Mouse (Mus musculus): Measurements from ENCODE around the gene AC109138.7. TPM values are rescaled to one million over a fixed set of nuclear protein-coding genes. Genes with fewer than 3 reads are reported as not detected.
"Not testable (repeated sequence)": the region's sequence is repeated elsewhere in the genome, so short reads cannot be mapped to it uniquely, and the experiment has no call there.

AC109138.7 gene
- polyA plus RNA-seq, 1 experiment from 2014 or later, result not detected

GRCm38 (mm10) chr19:4231253-4232185 is 17.4 kb downstream of the AC109138.7 start, which contains the start of gene Pold4:
Gene Pold4 (plus strand): TSS chr19:4231899.
- Histone ChIP-seq H3K27me3 (replicated peaks; ENCODE audit: control insufficient read depth, insufficient read depth, low read length) (peaks cover 7% of the 10 kb centered on the region), H3K9me3 (ENCODE audit: control insufficient read depth, low read length) (no peaks in the 10 kb centered on the region), H3K27ac (ENCODE audit: low read depth, low read length) (peak within 1 kb of the TSS; percentile 87), H3K4me1 (ENCODE audit: control insufficient read depth, insufficient read depth, low read depth, low read length) (peaks cover 9% of the 10 kb centered on the region), H3K4me2 (ENCODE audit: low read length) (peak within 1 kb of the TSS; percentile 80), H3K9ac (ENCODE audit: low read depth, low read length) (peak within 1 kb of the TSS; percentile 73), H3K4me3 (ENCODE audit: low read length) (peak within 1 kb of the TSS; percentile 55), H3K36me3 (ENCODE audit: control insufficient read depth, insufficient read depth, low read length) (no peaks in the 10 kb centered on the region)
- WGBS, result 12% methylated on average over 26 of the region's 26 CpGs
- ATAC-seq, result peak; percentile 95

GRCm38 (mm10) chr19:4232186-4232572 is 18.0 kb downstream of the AC109138.7 start:
- 11% methylated on average over 2 of the region's 2 CpGs for WGBS
- peaks cover 7% of the 10 kb centered on the region for H3K27me3 ChIP-seq (replicated peaks; ENCODE audit: control insufficient read depth, insufficient read depth, low read length)
- ATAC-seq, result no peak; the same call in 1 of the 2 replicates
- peak overlapping the region; percentile 80 for H3K4me2 ChIP-seq (ENCODE audit: low read length)
- peaks cover 9% of the 10 kb centered on the region for H3K4me1 ChIP-seq (ENCODE audit: control insufficient read depth, insufficient read depth, low read depth, low read length)
- peak overlapping the region; percentile 55 for H3K4me3 ChIP-seq (ENCODE audit: low read length)
- no peaks in the 10 kb centered on the region for H3K36me3 ChIP-seq (ENCODE audit: control insufficient read depth, insufficient read depth, low read length)
- H3K9ac ChIP-seq (ENCODE audit: low read depth, low read length), result peak overlapping the region; percentile 73
- no peaks in the 10 kb centered on the region for H3K9me3 ChIP-seq (ENCODE audit: control insufficient read depth, low read length)
- peak overlapping the region; percentile 87 for H3K27ac ChIP-seq (ENCODE audit: low read depth, low read length)

- Histone ChIP-seq H3K27ac (ENCODE audit: low read depth, low read length) (peak overlapping the region; percentile 87; the same call in 1 of the 2 replicates), H3K4me1 (ENCODE audit: control insufficient read depth, insufficient read depth, low read depth, low read length) (peaks cover 9% of the 10 kb centered on the region), H3K36me3 (ENCODE audit: control insufficient read depth, insufficient read depth, low read length) (no peaks in the 10 kb centered on the region), H3K9ac (ENCODE audit: low read depth, low read length) (peak overlapping the region; percentile 73; the same call in 1 of the 2 replicates), H3K9me3 (ENCODE audit: control insufficient read depth, low read length) (no peaks in the 10 kb centered on the region), H3K4me2 (ENCODE audit: low read length) (peak overlapping the region; percentile 80), H3K27me3 (replicated peaks; ENCODE audit: control insufficient read depth, insufficient read depth, low read length) (peaks cover 7% of the 10 kb centered on the region), H3K4me3 (ENCODE audit: low read length) (peak overlapping the region; percentile 55)
- 86% methylated on average over 7 of the region's 7 CpGs for WGBS
- no peak for ATAC-seq
Measured at GRCm38 (mm10) chr19:4232651-4233050, 18.5 kb downstream of the AC109138.7 start.

- 82% methylated on average over 4 of the region's 4 CpGs for WGBS
- peaks cover 9% of the 10 kb centered on the region for H3K4me1 ChIP-seq (ENCODE audit: control insufficient read depth, insufficient read depth, low read depth, low read length)
Measured at GRCm38 (mm10) chr19:4234548-4234947, 20.4 kb downstream of the AC109138.7 start.

GRCm38 (mm10) chr19:4240247-4240668 is 26.1 kb downstream of the AC109138.7 start:
- Histone ChIP-seq H3K36me3 (ENCODE audit: control insufficient read depth, insufficient read depth, low read length) (no peaks in the 10 kb centered on the region), H3K9ac (ENCODE audit: low read depth, low read length) (no peak overlapping the region), H3K27ac (ENCODE audit: low read depth, low read length) (no peak overlapping the region), H3K4me3 (ENCODE audit: low read length) (no peak overlapping the region), H3K4me2 (ENCODE audit: low read length) (no peak overlapping the region), H3K4me1 (ENCODE audit: control insufficient read depth, insufficient read depth, low read depth, low read length) (no peaks in the 10 kb centered on the region), H3K9me3 (ENCODE audit: control insufficient read depth, low read length) (no peaks in the 10 kb centered on the region), H3K27me3 (replicated peaks; ENCODE audit: control insufficient read depth, insufficient read depth, low read length) (no peaks in the 10 kb centered on the region)
- WGBS, result 70% methylated on average over 8 of the region's 8 CpGs
- ATAC-seq, result no peak

More at GRCm38 (mm10) chr19:4234548-4234947, 20.4 kb downstream of the AC109138.7 start:
- Histone ChIP-seq H3K36me3 (ENCODE audit: control insufficient read depth, insufficient read depth, low read length) (no peaks in the 10 kb centered on the region), H3K9me3 (ENCODE audit: control insufficient read depth, low read length) (no peaks in the 10 kb centered on the region), H3K9ac (ENCODE audit: low read depth, low read length) (no peak overlapping the region), H3K27ac (ENCODE audit: low read depth, low read length) (no peak overlapping the region), H3K4me2 (ENCODE audit: low read length) (no peak overlapping the region), H3K4me3 (ENCODE audit: low read length) (no peak overlapping the region), H3K27me3 (replicated peaks; ENCODE audit: control insufficient read depth, insufficient read depth, low read length) (peaks cover 4% of the 10 kb centered on the region; the same call in 1 of the 2 replicates)
- ATAC-seq, result no peak

- no peaks in the 10 kb centered on the region for H3K4me1 ChIP-seq (ENCODE audit: control insufficient read depth, insufficient read depth, low read depth, low read length)
- WGBS, result 56% methylated on average over 3 of the region's 3 CpGs
- no peaks in the 10 kb centered on the region for H3K27me3 ChIP-seq (replicated peaks; ENCODE audit: control insufficient read depth, insufficient read depth, low read length)
- no peak overlapping the region for H3K4me3 ChIP-seq (ENCODE audit: low read length)
- H3K9ac ChIP-seq (ENCODE audit: low read depth, low read length), result no peak overlapping the region
- no peak overlapping the region for H3K4me2 ChIP-seq (ENCODE audit: low read length)
- no peaks in the 10 kb centered on the region for H3K36me3 ChIP-seq (ENCODE audit: control insufficient read depth, insufficient read depth, low read length)
- no peak for ATAC-seq
- no peaks in the 10 kb centered on the region for H3K9me3 ChIP-seq (ENCODE audit: control insufficient read depth, low read length)
- H3K27ac ChIP-seq (ENCODE audit: low read depth, low read length), result no peak overlapping the region
Measured at GRCm38 (mm10) chr19:4242416-4242815, 28.3 kb downstream of the AC109138.7 start.

- H3K36me3 ChIP-seq (ENCODE audit: control insufficient read depth, insufficient read depth, low read length), result no peaks in the 10 kb centered on the region
- H3K27me3 ChIP-seq (replicated peaks; ENCODE audit: control insufficient read depth, insufficient read depth, low read length), result no peaks in the 10 kb centered on the region
- no peaks in the 10 kb centered on the region for H3K4me1 ChIP-seq (ENCODE audit: control insufficient read depth, insufficient read depth, low read depth, low read length)
- no peak overlapping the region for H3K27ac ChIP-seq (ENCODE audit: low read depth, low read length)
- H3K9me3 ChIP-seq (ENCODE audit: control insufficient read depth, low read length), result no peaks in the 10 kb centered on the region
- 86% methylated on average over 6 of the region's 6 CpGs for WGBS
- H3K9ac ChIP-seq (ENCODE audit: low read depth, low read length), result no peak overlapping the region
- H3K4me3 ChIP-seq (ENCODE audit: low read length), result no peak overlapping the region
- no peak for ATAC-seq
- no peak overlapping the region for H3K4me2 ChIP-seq (ENCODE audit: low read length)
Measured at GRCm38 (mm10) chr19:4244775-4245174, 30.6 kb downstream of the AC109138.7 start.

GRCm38 (mm10) chr19:4247010-4247409 is 32.9 kb downstream of the AC109138.7 start:
- H3K27me3 ChIP-seq (replicated peaks; ENCODE audit: control insufficient read depth, insufficient read depth, low read length), result no peaks in the 10 kb centered on the region
- H3K9me3 ChIP-seq (ENCODE audit: control insufficient read depth, low read length), result no peaks in the 10 kb centered on the region
- H3K27ac ChIP-seq (ENCODE audit: low read depth, low read length), result no peak overlapping the region
- no peak overlapping the region for H3K9ac ChIP-seq (ENCODE audit: low read depth, low read length)
- no peaks in the 10 kb centered on the region for H3K36me3 ChIP-seq (ENCODE audit: control insufficient read depth, insufficient read depth, low read length)
- no peak overlapping the region for H3K4me2 ChIP-seq (ENCODE audit: low read length)
- H3K4me3 ChIP-seq (ENCODE audit: low read length), result no peak overlapping the region
- no peak for ATAC-seq
- WGBS, result 48% methylated on average over 1 of the region's 1 CpGs
- H3K4me1 ChIP-seq (ENCODE audit: control insufficient read depth, insufficient read depth, low read depth, low read length), result no peaks in the 10 kb centered on the region

GRCm38 (mm10) chr19:4248683-4249082 is 34.5 kb downstream of the AC109138.7 start:
- not testable (repeated sequence) for H3K27ac ChIP-seq (ENCODE audit: low read depth, low read length); ATAC-seq; H3K36me3 ChIP-seq (ENCODE audit: control insufficient read depth, insufficient read depth, low read length); H3K4me1 ChIP-seq (ENCODE audit: control insufficient read depth, insufficient read depth, low read depth, low read length); H3K4me3 ChIP-seq (ENCODE audit: low read length); H3K27me3 ChIP-seq (replicated peaks; ENCODE audit: control insufficient read depth, insufficient read depth, low read length); H3K9me3 ChIP-seq (ENCODE audit: control insufficient read depth, low read length); H3K4me2 ChIP-seq (ENCODE audit: low read length); H3K9ac ChIP-seq (ENCODE audit: low read depth, low read length)
- 82% methylated on average over 1 of the region's 1 CpGs for WGBS
